Mouse (Mus musculus): Measurements from ENCODE around the gene Srek1ip1. TPM values are rescaled to one million over a fixed set of nuclear protein-coding genes. Genes with fewer than 3 reads are reported as not detected.

The Srek1ip1 gene
- total and polyA plus RNA-seq, 2 experiments from 2014 or later, result 18.8 to 20.3 TPM

DNA sequence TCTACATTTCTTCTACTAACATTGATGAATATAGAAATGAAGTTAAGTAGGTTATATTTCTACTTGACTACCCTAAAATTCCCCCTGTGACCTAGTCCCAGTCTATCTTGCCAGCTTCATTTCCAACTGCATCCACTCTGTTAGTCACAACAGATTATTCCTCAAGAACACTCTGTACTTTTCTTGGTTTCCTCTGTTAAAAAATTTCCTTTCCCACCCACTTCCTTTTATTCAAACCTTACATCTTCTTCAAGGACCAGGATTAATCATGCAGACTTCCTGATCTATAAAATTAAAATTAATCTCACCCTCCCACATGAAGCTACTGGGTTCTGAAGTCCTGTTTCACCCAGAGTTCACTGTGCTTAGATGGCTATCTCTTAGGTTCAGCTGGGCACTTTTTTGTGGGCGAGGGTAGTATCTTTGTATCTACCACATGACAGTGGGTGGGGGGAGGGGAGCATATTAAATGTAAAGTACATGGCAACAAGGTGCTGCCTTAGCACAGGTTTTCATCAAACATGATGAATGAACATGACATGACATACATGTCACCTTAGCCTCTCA, 13.1 kb upstream of the Srek1ip1 start:
- DNase-seq (ENCODE audit: low spot score), result no peak

DNA sequence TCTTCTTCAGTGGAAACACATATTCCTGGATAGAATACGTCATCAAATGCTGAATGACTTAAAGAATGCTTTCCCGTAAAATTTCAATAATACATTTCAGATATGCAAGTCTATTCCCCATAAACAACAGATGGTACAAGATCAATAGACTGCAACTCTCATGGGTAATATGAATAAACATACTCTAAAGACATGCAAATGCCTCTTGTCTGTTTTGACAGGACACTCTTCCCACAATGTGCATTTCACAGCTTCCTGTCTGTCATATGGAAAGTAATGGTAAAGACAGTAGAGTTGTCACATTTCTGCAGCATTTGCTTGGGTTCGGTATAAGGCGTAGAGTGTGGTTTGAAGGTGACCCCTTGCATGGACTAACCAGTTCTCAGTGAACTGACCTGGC, 5.0 kb upstream of the Srek1ip1 start:
- Histone ChIP-seq H3K27ac (ENCODE audit: low read depth) (no peak overlapping the region), H3K9ac (replicated peaks; ENCODE audit: low read depth, low read length) (no peak overlapping the region), H3K4me3 (ENCODE audit: low read depth, low read length) (no peak overlapping the region), H3K9me3 (replicated peaks; ENCODE audit: control insufficient read depth, low read length) (peaks cover 9% of the 10 kb centered on the region; the same call in 1 of the 2 replicates), H3K27me3 (ENCODE audit: control insufficient read depth, insufficient read depth, low read length) (no peaks in the 10 kb centered on the region), H3K4me2 (ENCODE audit: low read depth, low read length) (no peak overlapping the region), H3K4me1 (ENCODE audit: control insufficient read depth, insufficient read depth) (no peaks in the 10 kb centered on the region), H3K36me3 (replicated peaks; ENCODE audit: control insufficient read depth, insufficient read depth, low read length) (peaks cover 22% of the 10 kb centered on the region)
- WGBS, result 93% methylated on average over 4 of the region's 4 CpGs
- TF ChIP-seq EP300 (IDR thresholded peaks at IDR 0.05; ENCODE audit: low read depth) (no peak), CTCF (IDR thresholded peaks at IDR 0.05; ENCODE audit: low read depth) (no peak)
- ATAC-seq (ENCODE audit: insufficient read depth, low read depth) (no peak), DNase-seq (ENCODE audit: low spot score) (no peak)

More for the DNA sequence above, 13.1 kb upstream of the Srek1ip1 start:
- TF ChIP-seq EP300 (IDR thresholded peaks at IDR 0.05; ENCODE audit: low read depth), result peak; percentile 73
- TF ChIP-seq CTCF (IDR thresholded peaks at IDR 0.05; ENCODE audit: low read depth), result no peak
- Histone ChIP-seq H3K4me2 (ENCODE audit: low read depth, low read length) (no peak overlapping the region), H3K9me3 (replicated peaks; ENCODE audit: control insufficient read depth, low read length) (peaks cover 12% of the 10 kb centered on the region; the same call in 1 of the 2 replicates), H3K9ac (replicated peaks; ENCODE audit: low read depth, low read length) (no peak overlapping the region), H3K27me3 (ENCODE audit: control insufficient read depth, insufficient read depth, low read length) (no peaks in the 10 kb centered on the region), H3K4me3 (ENCODE audit: low read depth, low read length) (no peak overlapping the region), H3K4me1 (ENCODE audit: control insufficient read depth, insufficient read depth) (no peaks in the 10 kb centered on the region; the same call in 1 of the 2 replicates), H3K36me3 (replicated peaks; ENCODE audit: control insufficient read depth, insufficient read depth, low read length) (peaks cover 8% of the 10 kb centered on the region; the same call in 1 of the 2 replicates), H3K27ac (ENCODE audit: low read depth) (peak overlapping the region; percentile 15; the same call in 1 of the 2 replicates)
- ATAC-seq (ENCODE audit: insufficient read depth, low read depth), result no peak
- 50% methylated on average over 1 of the region's 1 CpGs for WGBS

DNA sequence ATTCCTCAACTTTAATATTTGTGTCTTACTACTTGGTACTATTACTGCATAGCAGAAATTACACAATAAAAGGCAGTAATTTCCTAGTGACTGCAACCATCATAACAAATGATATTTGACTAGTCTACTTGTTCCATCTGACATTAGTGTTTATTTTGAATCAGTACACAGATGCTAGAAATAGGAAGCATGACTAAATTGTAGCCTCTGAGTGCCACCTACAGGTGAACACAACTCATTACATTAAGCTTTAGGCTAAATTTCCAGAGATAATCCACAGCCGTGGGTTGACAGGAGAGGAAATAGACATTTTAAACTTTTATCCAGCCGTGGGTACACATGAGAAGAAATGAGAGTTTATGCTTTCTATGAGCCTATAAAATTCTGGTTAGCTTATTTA, 2.6 kb upstream of the Srek1ip1 start:
- Histone ChIP-seq H3K9me3 (replicated peaks; ENCODE audit: control insufficient read depth, low read length) (no peaks in the 10 kb centered on the region), H3K27ac (ENCODE audit: low read depth) (no peak overlapping the region), H3K36me3 (replicated peaks; ENCODE audit: control insufficient read depth, insufficient read depth, low read length) (peaks cover 26% of the 10 kb centered on the region), H3K4me3 (ENCODE audit: low read depth, low read length) (no peak overlapping the region), H3K4me2 (ENCODE audit: low read depth, low read length) (no peak overlapping the region), H3K4me1 (ENCODE audit: control insufficient read depth, insufficient read depth) (no peaks in the 10 kb centered on the region), H3K9ac (replicated peaks; ENCODE audit: low read depth, low read length) (no peak overlapping the region), H3K27me3 (ENCODE audit: control insufficient read depth, insufficient read depth, low read length) (no peaks in the 10 kb centered on the region)
- DNase-seq (ENCODE audit: low spot score) (peak; percentile 83), ATAC-seq (ENCODE audit: insufficient read depth, low read depth) (peak; percentile 41; the same call in 1 of the 2 replicates)
- WGBS, result 2% methylated on average over 2 of the region's 2 CpGs
- TF ChIP-seq EP300 (IDR thresholded peaks at IDR 0.05; ENCODE audit: low read depth) (no peak), CTCF (IDR thresholded peaks at IDR 0.05; ENCODE audit: low read depth) (peak; percentile 83)

DNA sequence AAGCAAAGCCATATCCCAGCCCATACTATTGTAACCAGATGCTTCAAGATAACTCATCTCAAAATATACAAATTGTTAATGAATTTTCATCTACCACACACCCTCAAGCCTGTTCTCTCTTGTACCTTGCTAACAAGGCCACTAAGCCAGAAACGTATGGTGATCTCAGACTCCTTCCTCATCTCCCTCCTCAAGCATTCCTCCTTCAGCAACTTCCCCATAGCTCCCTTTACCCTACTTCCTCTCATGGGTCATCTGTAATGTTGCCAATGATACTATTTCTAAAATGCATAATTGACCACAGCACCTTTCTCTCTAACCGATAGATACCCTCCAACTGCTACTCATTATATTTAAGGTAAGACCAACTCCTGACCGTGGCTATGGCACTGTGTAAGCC, 2.1 kb downstream of the Srek1ip1 start:
- Histone ChIP-seq H3K27me3 (ENCODE audit: control insufficient read depth, insufficient read depth, low read length) (no peaks in the 10 kb centered on the region), H3K36me3 (replicated peaks; ENCODE audit: control insufficient read depth, insufficient read depth, low read length) (peaks cover 29% of the 10 kb centered on the region), H3K9me3 (replicated peaks; ENCODE audit: control insufficient read depth, low read length) (no peaks in the 10 kb centered on the region), H3K4me1 (ENCODE audit: control insufficient read depth, insufficient read depth) (no peaks in the 10 kb centered on the region), H3K27ac (ENCODE audit: low read depth) (no peak overlapping the region), H3K4me2 (ENCODE audit: low read depth, low read length) (no peak overlapping the region), H3K4me3 (ENCODE audit: low read depth, low read length) (no peak overlapping the region), H3K9ac (replicated peaks; ENCODE audit: low read depth, low read length) (no peak overlapping the region)
- no peak for TF ChIP-seq EP300 (IDR thresholded peaks at IDR 0.05; ENCODE audit: low read depth)
- no peak for TF ChIP-seq CTCF (IDR thresholded peaks at IDR 0.05; ENCODE audit: low read depth)
- WGBS, result 83% methylated on average over 3 of the region's 3 CpGs
- no peak for ATAC-seq (ENCODE audit: insufficient read depth, low read depth)
- no peak for DNase-seq (ENCODE audit: low spot score)

DNA sequence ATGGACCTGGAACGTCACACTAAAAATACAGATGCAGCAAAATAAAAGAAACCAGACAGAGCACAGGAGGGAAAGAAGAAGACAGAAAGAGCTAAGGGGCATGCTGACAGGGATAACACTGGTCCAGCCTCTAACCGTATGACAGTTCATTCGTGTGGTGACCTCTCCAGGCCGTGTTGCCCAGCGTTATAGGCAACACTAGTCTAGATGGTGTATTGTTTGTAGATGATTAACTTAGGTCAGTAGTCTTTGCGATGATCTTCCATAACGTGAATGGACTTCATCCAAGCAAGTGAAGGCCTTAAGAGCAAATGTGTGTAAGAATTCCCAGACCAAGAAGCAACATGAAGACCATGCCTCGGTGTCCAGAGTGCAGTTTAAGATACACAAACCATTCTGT, 6.8 kb downstream of the Srek1ip1 start:
- TF ChIP-seq EP300 (IDR thresholded peaks at IDR 0.05; ENCODE audit: low read depth) (no peak), CTCF (IDR thresholded peaks at IDR 0.05; ENCODE audit: low read depth) (no peak)
- no peaks in the 10 kb centered on the region for H3K4me1 ChIP-seq (ENCODE audit: control insufficient read depth, insufficient read depth)

More for the DNA sequence above, 6.8 kb downstream of the Srek1ip1 start:
- DNase-seq (ENCODE audit: low spot score) (no peak), ATAC-seq (ENCODE audit: insufficient read depth, low read depth) (no peak)
- H3K27ac ChIP-seq (ENCODE audit: low read depth), result no peak overlapping the region
- H3K36me3 ChIP-seq (replicated peaks; ENCODE audit: control insufficient read depth, insufficient read depth, low read length), result peaks cover 40% of the 10 kb centered on the region
- H3K9me3 ChIP-seq (replicated peaks; ENCODE audit: control insufficient read depth, low read length), result no peaks in the 10 kb centered on the region
- H3K9ac ChIP-seq (replicated peaks; ENCODE audit: low read depth, low read length), result no peak overlapping the region
- no peak overlapping the region for H3K4me3 ChIP-seq (ENCODE audit: low read depth, low read length)
- WGBS, result 93% methylated on average over 8 of the region's 8 CpGs
- H3K27me3 ChIP-seq (ENCODE audit: control insufficient read depth, insufficient read depth, low read length), result no peaks in the 10 kb centered on the region
- H3K4me2 ChIP-seq (ENCODE audit: low read depth, low read length), result no peak overlapping the region
